Mouse (Mus musculus): ENCODE measurements around the gene Fgf3. TPM values are rescaled to one million over a fixed set of nuclear protein-coding genes. Genes with fewer than 3 reads are reported as not detected.

Gene Fgf3
- polyA plus RNA-seq (2017; shearing (Covaris generic)) = not detected

DNA sequence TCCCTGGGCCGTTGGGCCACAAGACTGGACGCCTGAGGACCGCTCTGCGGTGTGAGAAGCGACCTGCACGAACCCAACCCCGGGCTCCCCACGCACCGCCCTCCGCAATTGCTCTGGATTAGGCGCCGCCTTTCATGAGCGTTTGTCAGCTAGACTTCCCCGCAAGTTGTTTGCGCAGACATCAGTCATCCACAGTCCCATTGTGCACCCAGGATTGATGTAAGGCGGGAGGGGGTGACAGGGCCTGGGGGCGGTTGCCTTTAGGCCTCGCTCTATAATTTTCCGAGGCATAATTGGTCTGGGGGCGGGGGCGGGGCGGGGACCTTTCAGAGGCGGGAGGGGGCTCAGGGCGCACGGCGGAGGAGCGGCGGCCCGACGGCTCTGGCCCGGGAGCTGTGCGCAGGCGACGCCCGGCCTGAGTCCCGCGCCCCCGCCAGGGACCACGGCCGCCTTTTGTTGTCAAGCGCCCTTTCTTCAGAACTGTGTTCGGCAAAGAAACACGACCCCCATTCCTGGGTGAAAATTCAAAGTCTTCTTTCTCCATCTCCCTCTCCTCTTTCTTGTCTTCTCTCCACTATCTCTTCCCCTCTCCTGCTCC lies at the start of gene Fgf3:
Fgf3 (plus strand) TSS at position 193 of the 598 bp plus-strand sequence.
- no peak for ATAC-seq

DNA sequence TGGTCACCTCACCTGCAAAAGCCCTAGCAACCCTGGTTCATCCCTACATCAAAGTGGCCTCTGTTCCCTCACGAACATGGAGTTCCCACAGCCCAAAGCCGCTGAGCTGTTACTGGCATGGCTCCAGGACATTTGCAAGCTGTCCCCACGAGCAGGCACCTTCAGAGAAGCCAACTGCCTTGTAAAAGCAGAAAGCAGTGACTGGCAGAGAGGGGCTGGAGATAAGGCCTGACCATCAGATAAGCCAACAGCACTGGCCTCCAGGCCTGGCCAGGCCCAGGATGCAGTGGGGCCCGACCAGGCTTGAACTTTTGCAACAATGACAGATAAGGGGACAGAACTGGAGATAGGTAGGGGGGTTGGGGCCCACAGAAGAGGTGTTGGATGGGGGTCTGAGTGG lies 49.3 kb upstream of the Fgf3 start:
- no peak for ATAC-seq

DNA sequence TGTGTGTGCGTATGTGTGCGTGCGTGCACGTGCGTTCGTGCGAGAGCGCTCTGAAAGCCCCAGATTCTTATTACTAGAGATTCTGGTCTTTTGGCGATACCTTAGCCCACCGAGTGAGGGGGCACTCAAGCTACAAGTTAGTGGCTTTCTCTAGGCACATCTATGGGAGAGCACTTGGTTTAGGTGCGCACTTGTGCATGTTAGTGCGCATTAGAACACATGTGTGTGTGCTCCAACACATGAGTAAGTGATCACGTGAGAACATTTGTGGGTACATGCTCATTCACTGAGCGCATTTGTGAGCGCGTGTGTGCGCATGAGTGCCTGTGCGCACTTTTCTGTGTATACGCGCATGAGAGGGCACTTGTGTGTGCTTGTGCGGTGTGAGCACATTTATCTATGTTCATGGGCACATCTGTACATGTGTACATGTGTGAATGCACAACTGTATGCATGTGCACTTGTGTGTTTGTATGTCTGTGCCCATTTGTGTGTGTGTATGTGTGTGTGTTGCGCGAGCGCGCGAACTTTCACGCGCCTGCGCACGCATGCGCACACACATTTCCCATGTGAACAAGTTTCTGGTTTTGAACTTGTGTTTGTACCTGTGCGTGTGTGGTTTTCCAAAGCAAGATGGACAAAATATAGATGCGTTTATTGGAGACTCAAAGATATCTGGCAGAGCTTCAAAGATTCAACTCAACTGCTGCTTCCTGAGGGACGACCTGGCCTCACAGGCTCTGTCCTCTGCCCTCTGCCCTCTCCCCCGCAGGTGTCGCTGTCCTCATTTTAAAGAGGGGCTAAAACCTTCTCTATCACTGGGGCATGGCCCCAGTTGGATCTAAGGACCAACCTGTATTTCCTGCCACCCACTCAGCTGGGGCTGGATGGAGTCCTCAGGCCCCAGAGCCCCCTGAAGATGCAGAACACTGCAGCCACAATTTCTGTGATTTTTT lies 48.0 kb upstream of the Fgf3 start:
- ATAC-seq = no peak

DNA sequence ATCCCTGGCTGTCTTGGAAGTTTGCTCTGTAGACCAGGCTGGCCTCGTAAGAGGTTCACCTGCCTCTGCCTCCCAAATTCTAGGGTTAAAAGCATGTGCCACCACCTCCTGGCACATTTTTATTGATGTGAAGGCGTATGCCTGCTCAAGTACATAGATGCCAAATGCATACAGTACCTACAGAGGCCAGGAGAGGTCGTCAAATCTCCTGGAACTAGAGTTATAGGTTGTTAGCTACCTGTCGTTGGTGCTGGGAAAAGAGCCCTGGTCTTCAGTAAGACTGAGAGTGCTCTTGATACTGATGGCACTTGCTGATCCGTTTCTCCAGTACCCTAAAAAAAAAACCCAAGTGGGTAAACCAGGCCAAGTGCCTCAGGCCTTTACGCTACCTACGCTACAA lies 46.5 kb upstream of the Fgf3 start:
- ATAC-seq = no peak

DNA sequence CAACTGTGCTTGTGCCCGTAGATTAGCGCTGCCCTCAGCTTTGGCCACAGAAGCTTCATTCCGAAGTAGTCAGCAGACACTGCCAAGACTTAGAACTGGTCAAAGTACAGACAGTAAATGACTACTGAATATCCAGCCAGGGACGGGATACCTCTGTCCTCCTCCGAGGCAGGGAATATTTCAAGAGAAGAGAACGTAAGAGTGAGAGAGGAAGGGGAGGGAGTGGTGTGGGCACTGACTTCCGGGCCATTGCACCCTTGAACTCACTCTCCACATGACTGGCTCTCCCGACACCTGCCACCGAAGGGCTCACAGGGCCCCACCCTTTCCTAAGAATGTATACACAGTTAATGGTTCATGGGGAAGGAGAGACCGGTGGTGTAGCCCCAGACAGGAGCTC lies 44.6 kb upstream of the Fgf3 start:
- ATAC-seq = no peak

DNA sequence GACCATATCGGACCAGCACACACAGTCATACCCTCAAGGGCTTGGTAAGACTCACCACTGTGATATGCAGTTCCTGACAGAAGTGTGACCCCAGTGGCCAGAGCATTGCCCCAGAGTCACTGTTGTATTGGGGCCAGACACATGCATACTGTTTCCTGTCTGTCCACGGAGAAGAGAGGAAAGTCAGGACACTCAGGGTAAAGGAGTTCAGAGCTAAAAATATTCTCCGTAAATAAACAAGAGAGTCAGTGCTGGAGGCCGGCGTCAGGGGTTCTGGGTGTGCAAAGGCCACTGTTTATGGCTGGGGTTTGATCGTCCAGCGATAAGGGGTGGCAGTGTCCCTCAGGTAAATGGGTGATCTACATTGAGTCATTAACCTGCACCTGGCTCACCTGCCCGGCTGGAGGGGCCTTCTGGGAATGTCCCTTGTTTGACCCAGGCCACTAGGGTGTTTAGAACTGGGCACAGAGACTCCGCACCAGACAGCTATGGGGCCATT lies 41.9 kb upstream of the Fgf3 start:
- ATAC-seq = no peak

DNA sequence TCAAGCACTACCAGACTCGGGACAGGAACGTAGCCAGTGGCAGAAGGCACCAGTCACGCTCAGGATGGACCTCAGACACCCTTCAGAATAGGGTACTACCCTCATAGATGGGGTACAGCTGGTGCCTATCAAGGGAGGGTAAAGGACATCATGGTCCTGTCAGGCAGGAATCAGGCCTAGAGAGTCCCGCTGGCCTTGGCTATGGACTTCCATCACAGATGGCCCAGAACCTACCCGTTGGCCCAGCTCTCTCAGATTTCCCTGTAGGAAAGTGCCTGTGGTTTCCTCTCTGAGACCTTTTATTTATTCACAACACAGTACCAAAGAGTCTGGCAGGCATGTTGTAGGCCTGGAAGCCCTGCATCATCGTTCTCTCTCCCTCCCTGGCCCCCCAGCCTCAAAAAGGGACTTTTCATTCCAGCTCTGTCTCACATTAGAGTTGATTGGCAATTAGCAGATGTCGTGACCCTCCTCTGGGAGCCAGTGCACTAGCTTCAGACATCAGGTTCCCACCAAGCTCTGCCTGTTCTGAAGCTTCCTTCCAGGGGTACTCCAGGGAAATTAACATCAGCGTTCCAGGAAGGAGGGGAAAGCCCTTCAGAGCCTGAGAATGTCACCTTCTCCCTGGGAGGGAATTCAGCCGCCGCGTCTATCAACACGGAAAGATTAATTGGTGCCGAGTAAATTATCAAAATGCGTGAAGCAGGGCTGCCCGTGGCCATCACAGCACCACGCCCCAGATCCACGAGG lies 40.7 kb upstream of the Fgf3 start:
- no peak for ATAC-seq

DNA sequence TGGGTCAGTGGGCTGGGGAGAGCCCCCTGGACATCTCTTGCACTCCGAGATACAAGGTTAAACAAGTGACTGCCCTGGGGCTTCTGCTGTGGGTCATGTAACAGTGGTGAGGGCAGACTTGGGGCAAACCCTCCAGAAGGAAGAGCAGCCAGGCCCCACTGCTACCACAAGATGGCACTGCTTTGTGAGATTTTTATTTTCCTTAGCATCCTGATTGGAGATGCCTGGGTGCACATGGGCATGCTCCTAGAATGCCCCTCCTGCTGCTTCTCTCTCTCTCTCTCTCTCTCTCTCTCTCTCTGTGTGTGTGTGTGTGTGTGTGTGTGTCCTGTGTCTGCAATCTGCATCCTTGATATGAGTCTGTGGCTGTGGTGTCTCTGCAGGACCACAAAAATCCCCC lies 39.4 kb upstream of the Fgf3 start:
- ATAC-seq = no peak

DNA sequence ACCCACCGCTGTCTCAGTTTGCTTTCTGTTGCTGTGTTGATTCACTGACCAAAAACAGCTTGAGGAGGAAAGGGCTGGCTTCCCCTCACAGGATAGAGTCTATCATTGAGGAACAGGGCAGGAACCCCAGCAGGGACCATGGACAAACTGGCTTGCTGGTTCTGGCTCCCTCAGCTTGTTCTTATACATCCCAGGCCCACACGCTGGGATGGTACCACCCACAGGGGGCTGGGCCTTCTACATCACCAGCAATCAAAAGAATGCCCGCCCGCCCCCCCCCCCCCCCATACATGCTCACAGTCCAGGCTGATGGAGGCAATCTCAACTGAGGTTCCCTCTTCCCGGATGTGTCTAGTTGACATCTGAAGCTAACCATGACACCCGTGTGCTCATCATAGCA lies 30.8 kb upstream of the Fgf3 start:
- ATAC-seq = no peak

DNA sequence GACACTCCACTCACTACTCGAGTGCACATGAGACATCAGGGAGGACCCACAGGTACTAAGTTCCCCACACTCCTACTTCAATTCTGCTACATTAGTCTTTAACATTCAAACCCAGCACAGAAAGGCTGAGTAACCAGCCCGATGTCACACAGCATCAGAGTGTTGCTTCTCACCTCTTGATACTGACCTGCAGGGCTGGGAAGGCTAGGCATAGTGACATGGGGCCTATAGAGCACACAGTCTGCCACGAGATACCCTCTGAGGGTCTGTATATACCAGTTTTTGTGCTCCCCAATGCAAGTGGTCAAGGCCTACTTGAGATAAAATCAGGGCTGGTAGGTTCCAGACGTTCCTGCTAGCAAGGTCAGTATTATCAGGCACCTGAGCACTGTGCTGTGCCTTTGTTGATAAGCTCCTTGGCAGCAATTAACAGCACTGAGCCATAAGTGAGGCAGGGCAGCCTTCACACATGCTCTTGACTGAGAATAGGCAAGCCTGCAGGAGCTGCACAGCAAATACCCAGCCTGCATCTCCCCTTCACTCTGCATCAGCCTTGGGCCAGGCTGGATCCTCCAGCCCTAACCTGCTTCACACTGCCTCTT lies 29.8 kb upstream of the Fgf3 start:
- no peak for ATAC-seq

DNA sequence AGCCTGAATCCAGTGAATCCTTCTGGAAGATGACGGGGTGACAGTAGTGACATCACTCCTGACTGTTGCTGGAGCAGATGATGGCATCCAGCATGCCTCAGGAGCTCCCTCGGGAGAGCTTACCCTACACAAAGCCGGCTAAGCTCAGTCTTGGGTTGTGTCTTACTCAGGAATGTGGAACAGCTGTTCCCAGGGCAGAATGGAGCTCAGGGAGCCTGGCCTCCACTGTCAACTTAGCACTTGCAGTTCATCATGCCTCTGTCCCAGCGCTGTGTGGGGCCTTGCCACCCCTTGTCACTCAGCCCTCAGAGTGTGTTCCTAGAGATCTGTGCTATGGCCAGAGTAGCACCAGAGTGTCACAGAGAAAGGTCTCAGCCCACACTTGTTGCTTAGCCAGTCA lies 26.4 kb upstream of the Fgf3 start:
- no peak for ATAC-seq

DNA sequence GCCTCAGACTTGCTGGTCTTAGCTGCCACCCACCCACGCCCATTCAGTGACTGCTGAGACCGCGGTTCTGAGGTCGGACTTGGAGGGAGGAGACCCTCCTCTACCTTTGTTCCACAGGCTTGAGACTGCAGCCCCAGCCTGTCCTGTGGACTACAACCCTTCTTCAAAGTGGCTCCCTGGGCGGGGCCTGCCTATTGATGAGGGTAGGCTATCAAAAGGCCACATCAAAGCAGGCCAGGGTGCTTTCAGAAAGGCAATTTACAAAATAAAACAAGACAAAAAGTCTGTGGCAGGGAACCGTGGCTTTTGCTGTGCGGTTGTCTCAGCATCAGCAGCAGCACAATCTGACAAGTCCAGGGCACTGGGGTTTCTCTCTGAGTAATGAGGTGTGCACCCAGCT lies 16.0 kb upstream of the Fgf3 start:
- no peak for ATAC-seq

DNA sequence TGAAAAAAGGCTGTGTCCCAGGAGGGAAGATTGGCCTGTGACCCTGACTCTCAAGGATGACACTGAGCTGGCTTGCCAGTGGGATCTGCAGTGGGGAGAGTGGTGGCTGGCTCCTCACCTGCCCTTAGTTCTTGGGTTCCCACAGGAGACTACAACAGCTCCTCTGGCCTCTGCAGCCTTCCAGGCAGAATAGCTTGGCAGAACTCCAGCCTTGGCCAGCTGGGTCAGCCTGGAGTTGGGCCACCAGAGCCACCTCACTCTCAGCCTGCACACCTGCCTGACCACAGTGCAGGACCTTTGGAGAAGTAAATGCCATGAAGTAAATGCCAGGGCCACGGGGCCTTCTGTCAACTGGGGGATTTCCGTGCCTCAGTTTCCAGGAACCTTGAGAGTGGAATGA lies 13.9 kb upstream of the Fgf3 start:
- ATAC-seq = no peak

DNA sequence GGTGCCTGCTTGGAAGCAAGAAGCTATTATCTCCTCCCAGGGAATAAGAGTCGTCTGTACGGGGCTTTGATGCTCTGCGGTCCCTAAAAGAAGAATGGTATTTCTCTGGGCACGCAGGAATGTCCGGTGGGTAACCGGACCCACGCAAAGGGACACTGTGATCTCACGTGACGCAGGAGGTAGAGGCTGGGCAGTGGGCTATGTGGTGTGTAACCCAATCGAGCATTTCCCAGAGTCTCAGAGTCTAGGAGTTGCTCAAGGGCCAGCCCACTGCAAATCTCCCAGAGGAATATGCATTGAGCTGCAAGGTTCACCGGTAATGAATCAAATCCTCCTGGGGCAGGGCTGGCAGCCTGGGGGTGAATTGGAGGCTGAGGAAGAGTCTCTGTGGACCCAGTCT lies 9.5 kb upstream of the Fgf3 start:
- no peak for ATAC-seq

DNA sequence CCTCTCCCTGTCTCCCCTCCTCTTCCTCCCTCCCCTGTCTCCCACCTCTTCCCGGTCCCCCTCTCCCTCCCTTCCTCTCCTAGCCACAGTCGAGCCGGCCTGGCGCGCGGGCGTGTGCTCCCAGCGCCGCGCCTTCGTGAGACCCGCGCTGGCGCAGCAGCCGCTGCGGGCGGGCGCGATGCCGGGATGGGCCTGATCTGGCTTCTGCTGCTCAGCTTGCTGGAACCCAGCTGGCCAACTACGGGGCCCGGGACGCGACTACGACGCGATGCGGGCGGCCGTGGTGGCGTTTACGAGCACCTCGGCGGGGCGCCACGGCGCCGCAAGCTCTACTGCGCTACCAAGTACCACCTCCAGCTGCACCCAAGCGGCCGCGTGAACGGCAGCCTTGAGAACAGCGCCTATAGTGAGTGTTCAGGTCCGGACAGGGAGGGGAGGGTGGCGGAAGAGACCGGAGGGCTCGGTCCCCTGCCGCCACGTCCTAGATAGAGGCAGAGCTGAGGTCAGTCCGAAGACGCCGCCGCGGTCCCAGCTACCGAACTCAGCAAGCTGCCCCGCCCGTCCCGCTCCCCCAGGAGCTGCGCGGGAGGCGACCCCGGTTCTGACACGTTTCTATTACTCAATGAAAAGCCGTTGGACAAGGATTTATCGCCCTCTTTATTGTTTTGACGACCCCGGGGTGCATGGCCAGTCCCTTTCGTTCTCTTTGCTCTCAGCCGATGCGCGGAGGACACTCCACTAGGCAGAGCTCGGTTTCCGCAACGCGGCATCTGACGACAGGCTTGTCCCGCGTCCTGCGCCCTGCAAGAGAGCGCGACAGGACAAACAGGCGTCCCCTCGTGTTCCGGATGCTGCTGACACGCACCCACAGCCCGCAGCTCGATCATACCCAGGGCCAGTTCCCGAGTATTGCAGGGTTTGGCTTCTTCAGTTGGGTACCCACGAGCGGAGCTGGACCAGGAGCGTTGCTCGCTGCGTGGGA lies 930 bp downstream of the Fgf3 start:
- no peak for ATAC-seq

DNA sequence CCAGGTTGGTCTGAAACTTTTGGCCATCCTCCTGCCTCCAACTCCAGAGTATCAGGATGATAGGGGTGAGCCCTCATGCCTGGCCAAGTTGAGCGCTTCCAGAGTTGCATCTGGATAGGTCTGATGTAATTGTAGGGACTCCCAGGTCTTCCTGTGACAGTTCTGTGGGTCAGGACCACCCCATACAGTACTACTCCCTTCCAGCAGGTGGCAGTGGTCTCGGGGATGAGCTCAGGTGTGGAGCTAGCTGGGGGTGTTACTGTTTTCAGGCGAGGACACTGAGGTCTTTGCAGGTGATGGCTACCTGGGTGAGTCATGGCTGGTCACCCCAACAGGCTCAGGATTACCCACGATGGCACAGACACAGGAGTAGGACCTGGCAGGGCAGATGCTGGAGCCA lies 8.3 kb downstream of the Fgf3 start:
- ATAC-seq = no peak

DNA sequence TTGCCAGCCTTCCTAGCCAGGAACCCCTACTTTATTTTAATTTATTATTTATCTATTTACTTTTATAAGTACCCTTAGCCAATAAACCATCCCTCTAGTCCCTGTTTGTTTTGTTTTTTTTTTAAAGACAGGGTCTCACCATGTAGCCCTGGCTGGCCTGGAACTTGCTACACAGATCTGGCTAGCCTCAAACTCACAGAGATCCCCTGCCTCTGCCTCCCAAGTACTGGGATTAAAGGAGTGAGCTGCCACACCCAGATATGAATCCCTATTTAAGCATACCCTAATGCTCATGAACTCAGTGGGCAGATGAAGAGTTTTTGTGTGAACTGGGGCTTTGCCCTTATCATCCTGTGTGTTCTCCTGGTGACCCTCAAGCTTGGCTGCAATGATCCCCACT lies 9.2 kb downstream of the Fgf3 start, which contains the start of gene Fgf4:
Fgf4 (plus strand) TSS at position 301 of the 400 bp plus-strand sequence.
- ATAC-seq = no peak

DNA sequence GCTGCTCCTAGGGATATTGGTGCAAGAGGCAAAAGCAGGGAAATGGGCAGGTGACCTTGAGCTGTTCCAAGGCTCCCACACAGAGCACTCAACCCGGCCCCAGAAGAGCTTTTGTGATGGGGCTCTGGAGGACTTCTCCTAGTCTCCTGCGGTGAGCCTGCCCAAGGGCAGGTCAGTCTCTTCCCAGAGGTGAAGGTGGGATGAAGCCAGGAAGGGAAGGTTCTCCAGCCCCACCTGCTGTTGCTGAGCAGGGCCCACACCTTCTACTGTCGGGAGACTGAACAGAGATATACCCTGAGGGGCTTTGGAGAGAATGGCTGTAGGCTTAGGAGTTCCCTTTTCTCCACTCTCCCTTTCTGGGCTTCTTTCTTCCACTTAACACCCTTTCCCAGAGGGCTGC lies 13.4 kb downstream of the Fgf3 start:
- ATAC-seq = no peak

DNA sequence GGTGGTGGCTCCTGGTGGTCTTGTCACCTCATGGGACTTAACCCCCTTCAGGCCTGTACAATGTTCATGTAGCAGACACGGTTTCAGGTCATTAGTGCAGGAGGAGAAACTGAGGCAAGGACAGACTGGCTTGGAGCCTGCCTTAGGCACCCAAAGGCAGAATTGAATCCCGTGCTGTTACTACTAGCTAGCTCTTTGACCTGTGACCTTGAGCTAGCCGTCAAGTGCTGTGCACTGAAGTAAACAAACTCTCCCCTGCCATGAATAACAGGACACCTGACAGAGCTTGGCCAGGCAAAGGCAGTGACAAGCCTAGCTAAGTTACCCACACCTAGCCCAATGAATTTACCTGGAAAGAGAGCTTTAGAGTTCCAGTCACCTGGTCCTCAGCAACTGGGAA lies 17.1 kb downstream of the Fgf3 start:
- ATAC-seq = no peak

DNA sequence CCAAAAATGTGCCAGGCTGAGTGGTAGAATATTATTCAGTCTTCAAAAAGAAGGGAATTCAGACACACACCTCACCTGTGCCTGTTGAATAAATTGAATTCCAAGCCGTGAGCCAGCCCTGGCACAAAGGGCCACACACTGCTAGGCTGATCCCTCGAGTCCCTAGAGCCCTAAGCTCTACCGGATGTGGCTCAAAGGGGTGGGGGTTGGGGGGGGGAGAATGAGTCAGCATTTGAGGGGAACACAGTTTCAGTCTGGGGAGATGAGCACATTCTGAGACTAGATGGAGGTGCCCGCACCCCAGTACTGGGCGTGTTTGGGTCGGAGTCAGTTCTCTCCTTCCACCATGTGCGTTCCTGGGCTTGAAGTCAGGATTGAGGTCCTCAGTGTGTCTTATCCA lies 19.3 kb downstream of the Fgf3 start:
- no peak for ATAC-seq

DNA sequence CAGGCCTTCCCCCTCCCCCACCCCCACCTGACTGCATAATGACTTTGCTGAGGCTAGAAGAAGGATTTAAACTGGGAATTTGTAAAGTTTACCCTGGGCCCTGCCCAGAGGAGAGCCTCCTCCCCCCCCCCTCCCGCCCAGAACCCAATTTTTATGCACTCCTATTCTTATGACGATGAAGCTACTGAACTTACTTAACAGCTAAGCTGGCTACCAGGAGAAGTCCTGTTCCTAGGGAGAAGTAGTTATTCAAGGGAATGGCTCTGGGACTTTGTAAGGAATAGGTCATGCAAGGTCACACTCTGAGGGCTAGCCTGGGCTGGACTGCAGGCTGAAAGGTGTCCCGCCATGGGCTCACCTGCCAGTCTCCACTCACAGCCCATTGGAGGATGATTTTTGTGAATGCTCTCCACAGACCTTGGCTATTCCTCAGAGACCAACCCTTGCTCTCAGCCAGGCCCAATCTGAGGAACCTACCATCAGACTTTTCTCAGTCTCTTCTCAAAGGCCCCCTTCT lies 20.0 kb downstream of the Fgf3 start:
- no peak for ATAC-seq
